Mouse (Mus musculus) 416B (cell line): ENCODE data around the gene Slc16a11.
"Not testable (repeated sequence)": the region's sequence is repeated elsewhere in the genome, so short reads cannot be mapped to it uniquely, and the experiment has no call there.

Source experiments
- DNase-seq: peaks from one replicate; pipeline ENCODE4 v3.0.0; 2011; ENCODE audit warnings: low read depth

Slc16a11 gene

DNA sequence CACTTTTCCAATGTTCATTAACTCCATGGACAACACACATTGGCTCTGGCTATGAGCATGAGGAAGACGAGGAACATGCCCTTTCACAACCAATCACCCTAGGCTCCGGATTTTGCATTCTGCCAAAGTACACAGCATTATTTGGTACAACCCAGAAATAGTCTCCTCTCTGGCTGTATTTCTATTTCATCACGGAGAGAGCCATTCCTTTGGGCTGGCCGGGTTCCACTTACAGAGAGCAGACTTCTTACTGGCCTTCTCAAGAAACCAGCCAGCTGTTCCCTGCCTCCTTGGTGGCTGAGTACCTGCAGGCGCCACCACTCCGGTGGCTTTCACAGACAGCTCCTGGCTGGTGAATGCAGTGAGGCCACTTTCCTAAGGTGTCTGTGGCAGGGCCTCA, at the start of gene Slc16a11:
Gene Slc16a11 (plus strand): TSS at position 330 of the 400 bp plus-strand sequence.
- DNase-seq: no peak

DNA sequence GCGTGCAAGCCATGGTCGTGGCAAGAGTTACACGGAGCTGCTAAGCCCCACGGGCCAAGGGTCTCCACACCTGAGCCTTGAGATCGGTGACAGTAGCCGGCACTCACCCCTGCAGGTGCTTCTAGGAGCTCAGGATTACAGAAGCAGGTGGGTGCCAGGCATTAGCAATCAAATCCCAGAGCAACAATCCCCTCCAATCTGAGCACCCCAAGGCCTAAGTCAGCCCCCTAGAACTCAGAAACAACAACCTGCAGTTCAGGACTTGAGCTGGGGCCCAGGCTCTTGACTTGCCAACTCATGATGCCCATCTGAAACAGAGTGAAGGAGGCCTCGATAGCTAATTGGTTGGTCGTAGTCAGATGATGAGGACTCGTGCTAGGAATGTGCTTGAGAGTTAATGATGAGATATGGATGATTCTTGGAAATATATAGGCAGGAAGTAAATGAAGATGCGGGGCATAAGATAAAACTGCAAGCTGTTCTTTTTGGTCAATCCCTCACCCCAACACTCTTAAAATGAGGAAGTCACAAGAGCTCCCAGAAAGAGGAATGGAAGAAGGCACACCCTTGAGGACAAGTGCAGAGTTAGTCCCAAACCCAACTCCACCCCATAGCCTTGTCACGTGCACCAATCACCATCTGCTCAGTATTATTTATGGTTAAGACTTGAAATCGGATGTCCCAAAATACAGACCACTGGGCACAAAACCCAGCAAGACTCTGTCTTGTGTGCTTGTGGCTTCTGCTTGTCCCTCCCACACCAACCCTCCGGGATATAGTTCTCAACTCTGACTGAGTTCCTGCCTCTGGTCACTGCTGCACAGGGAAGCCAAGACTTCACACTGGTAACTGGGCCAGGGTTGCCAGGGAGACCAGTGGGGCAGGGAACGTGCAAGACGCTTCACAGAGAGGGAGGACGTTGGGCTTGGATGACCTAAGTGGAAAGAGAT, 46.3 kb upstream of the Slc16a11 start:
- peak; percentile 54 for DNase-seq

- no peak for DNase-seq
These were observed 44.4 kb upstream of the Slc16a11 start for GRCm38 (mm10) chr11:70168136-70168535.

DNA sequence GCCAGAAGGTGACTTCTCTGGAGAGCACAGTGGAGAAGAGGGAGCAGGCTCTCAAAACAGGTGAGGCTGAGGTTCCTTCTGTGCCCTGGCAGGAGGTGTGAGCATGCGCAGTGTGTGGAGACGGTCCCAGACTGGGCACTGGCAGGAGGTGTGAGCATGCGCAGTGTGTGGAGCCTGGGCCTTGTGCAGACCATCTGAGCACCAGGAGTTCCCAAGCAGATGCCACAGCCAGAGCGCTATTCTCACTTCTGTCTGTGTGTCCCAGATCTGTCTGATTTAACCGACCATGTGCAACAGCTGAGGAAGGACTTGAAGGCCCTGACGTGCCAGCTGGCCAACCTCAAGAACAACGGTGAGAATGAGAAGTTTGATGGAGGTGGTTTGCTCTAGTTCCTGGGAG, 43.1 kb upstream of the Slc16a11 start:
- DNase-seq: not testable (repeated sequence)

DNA sequence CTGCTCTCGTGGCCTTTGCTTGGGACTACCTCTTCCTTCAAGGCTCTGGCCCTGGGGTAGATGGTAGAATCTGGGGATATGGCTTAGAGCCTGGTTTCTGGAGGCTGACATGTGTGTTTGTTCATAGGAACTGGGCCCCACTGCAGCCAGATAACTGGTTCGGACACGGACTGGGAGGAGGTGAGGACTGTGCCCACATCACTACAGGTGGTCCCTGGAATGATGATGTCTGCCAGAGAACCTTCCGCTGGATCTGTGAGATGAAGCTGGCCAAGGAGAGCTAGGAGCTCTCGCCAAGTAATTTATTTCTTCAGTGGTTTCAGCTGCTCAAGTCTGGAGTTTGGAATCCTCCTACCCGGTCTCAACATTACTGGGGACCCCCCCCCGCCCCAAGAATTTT, 42.3 kb upstream of the Slc16a11 start:
- DNase-seq: no peak

GRCm38 (mm10) chr11:70171181-70171580, 41.4 kb upstream of the Slc16a11 start:
- no peak for DNase-seq

DNA sequence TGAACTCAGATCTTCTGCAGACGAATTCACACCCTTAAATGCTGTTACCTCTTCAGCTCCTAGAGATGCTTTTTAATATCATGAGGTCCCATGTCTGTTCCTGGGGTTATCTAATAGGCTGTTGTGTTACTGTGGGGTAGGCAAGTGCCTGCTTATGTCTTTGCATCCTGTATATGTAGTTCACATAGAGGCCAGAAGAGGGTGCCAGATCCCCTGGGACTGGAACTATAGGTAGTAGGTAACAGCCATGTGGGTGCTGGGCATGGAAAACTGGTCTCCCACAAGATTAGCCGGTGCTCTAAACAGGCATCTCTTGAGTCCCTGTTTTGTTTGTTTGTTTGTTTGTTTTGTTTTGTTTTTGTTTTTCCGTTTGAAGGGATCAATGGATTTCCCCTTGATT, 40.7 kb upstream of the Slc16a11 start:
- peak; percentile 82 for DNase-seq

DNA sequence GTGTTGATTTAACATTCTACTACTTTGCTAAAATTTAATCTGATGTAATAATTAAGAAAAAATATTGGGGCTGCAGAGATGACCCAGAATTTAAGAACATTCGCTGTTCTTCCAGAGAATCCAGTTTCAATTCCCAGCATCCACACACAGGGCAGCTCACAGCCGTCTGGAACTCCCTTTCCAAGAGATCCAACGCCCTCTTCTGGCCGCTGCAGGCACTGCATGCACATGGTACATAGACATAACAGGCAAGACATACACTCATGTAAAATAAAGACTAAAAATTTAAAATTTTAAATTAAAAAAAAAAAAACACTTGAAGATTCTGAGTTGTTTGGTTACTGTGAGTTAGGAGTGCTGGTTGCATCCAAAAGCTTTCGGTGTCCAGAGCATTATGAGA, 40.3 kb upstream of the Slc16a11 start:
- no peak for DNase-seq

GRCm38 (mm10) chr11:70174491-70174890, 38.1 kb upstream of the Slc16a11 start:
- DNase-seq: no peak

GRCm38 (mm10) chr11:70177647-70178046, 34.9 kb upstream of the Slc16a11 start:
- DNase-seq: no peak

DNA sequence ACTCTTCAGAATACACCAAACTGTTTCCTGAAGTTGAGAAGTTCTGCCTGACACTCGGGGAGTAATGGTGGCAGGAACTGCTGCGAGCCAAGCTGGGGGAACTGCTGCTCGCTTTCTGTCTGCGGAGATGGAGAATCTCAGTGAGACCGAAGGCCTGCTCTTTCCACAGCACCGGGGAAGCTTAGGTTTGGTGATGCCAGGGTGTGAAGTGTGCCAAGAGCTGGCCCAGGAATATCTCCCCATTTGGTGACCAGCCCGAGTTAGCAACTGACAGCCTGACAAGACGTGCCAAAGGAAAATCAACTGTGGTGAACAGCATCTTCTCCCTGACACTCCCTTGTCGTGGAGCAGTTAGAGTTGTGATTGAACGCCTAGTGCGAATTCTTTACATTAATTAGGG, 34.2 kb upstream of the Slc16a11 start:
- DNase-seq: no peak

DNA sequence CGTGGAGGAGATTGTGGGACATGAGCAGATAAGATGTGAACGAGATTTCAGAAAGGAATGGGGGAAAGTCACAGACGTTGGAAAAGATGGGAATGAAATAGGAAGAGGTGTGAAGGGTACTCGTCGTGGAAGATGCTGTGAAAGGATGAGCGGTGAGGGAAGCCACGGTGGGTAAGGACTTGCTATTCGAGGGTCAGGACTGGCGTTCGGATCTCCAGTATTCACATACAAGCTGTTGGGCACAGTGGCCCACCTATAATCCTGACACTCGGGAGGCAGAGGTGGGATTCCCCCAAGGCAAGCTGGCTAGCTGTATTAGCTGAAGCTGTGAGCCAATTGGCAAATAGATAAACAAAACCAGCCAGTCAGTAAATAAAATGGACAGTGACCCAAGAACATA, 33.8 kb upstream of the Slc16a11 start:
- no peak for DNase-seq

- peak; percentile 68 for DNase-seq
These were observed 33.2 kb upstream of the Slc16a11 start for GRCm38 (mm10) chr11:70179401-70179800.

- no peak for DNase-seq
These were observed 32.1 kb upstream of the Slc16a11 start for GRCm38 (mm10) chr11:70180496-70180895.

- DNase-seq: no peak
These were observed 27.4 kb upstream of the Slc16a11 start for GRCm38 (mm10) chr11:70185120-70185519.

GRCm38 (mm10) chr11:70189319-70190134, 23.0 kb upstream of the Slc16a11 start:
- DNase-seq: peak; percentile 98

GRCm38 (mm10) chr11:70191188-70191587, 21.4 kb upstream of the Slc16a11 start:
- peak; percentile 74 for DNase-seq

DNA sequence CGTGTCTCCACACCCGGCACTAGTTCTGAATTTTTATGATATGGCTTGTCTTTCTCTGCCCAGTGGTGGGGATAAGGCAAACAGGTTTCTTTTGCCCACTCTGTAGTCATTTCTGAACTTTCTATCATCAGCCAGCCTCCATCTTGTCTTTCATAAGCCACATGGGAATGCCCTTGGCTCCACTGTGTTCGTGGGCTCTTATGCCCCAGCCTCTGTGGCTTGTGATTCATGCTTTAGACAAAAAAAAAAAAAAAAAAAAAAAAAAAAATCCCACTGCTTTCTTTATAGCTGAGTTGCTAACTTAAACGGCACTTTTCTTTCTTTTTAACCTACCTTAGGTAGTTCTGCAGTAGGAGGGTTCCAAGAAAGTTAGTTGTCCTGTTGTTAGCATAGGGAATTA, 20.4 kb upstream of the Slc16a11 start:
- DNase-seq: peak; percentile 64

DNA sequence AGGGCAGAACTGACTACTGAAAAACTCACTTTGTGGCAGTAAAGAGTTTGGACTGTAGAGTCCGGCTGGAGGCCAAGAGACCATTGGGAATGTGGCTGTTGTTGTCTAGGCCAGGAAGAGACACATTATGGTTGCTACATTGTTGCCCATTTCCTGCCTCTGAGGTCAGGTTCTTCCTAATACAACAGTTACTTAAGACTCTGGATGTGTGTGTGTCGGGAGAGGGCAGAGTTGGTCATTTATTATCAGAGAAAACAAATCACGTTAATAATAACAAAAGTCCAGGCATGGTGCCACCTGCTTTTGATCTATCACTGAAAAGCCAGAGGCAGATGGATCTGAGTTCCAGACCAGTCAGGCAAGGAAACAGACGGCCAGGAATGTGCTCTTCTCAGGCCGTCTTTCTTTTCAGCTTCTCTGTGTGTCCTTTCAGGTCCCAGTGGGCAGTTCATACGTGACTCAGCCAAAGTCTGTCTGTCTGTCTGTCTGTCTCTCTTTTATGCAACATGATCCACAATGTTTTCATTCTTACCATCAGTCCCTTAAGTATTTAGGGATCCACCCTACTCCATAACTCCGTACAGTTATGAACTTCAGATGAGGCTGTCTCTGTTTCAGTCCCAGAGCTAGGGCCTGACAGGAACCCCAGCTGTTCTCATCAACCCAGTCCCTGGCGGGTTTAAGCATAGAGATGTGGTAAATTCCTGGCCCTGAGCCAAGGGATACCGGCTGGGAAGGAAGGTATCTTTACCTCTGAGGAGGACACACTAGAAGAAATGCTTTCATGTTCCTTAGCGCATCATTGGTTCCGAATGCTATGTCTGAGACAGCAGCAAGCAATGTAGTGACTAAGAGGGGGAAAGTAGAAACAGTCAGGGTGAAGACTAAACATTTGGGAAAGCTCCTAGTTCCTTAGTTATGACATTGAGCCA, 18.9 kb upstream of the Slc16a11 start:
- DNase-seq: peak; percentile 52

GRCm38 (mm10) chr11:70198332-70198731, 14.2 kb upstream of the Slc16a11 start:
- DNase-seq: peak; percentile 99

GRCm38 (mm10) chr11:70199107-70199506, 13.4 kb upstream of the Slc16a11 start:
- DNase-seq: no peak
